Mouse (Mus musculus) lung, adult 2 months (tissue): ENCODE measurements around the gene March1.

Experiments
- CTCF ChIP-seq: fragments of 200-500 bp; IDR thresholded peaks from 2 replicates; pipeline ENCODE4 v1.5.1; 2011; ENCODE audit warnings: mild to moderate bottlenecking, low read length, control low read depth; ENCODE audit not compliant: insufficient read depth
- POLR2A ChIP-seq: fragments of 200-500 bp; IDR thresholded peaks from 2 replicates; pipeline ENCODE4 v1.6.1; 2011; ENCODE audit warnings: low read depth, mild to moderate bottlenecking, control low read depth, low read length, borderline replicate concordance; ENCODE audit errors: extremely low read depth

DNA sequence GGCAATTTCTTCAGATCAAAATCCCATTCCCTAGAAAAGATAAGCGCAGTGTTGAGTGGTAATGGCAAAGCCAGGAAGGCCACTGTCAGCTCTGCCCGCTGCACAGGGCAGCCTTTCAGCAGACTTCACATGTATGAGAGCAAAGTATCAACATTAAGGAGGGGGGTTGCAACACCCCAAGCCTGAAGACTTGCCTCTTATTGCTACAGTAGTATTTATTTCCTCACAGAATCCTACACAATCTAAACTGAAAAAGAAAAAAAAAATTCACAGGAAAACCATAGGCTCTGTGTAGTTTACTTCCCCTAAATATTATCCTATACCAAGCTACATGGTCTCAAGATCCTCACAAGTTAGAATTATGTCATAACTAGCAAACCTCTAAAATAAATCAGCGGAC, 859.2 kb downstream of the March1 start:
- TF ChIP-seq POLR2A (no peak), CTCF (no peak)
